Mouse (Mus musculus): ENCODE data around the gene Tmem28. TPM values are rescaled to one million over a fixed set of nuclear protein-coding genes. Genes with fewer than 3 reads are reported as not detected.

The Tmem28 gene
- polyA plus RNA-seq, 1 experiment from 2014 or later: not detected

Other genes with a start within 250 kb of the Tmem28 start
- gene Eda, start 154.6 kb downstream of the Tmem28 start, polyA plus RNA-seq (2018): not detected in 3 replicates